Mouse (Mus musculus) embryonic fibroblast, embryonic 13.5 days (primary cell): ENCODE measurements around the gene Tmem120a.

Experiments
- CTCF ChIP-seq: IDR thresholded peaks from 2 replicates; pipeline ENCODE4 v1.5.1; 2011; ENCODE audit warnings: mild to moderate bottlenecking, control low read depth, low read length, moderate library complexity, borderline replicate concordance; ENCODE audit not compliant: insufficient read depth
- POLR2A ChIP-seq: IDR thresholded peaks from 2 replicates; pipeline ENCODE4 v1.6.1; 2011; ENCODE audit warnings: low read depth, mild to moderate bottlenecking, control low read depth, low read length, moderate library complexity

GRCm38 (mm10) chr5:135742156-135742555, 2.1 kb downstream of the Tmem120a start:
- TF ChIP-seq POLR2A, result no peak
- TF ChIP-seq CTCF, result no peak
